Mouse (Mus musculus) embryonic fibroblast, embryonic 13.5 days (primary cell): ENCODE results near the gene Trex1. TPM values are rescaled to one million over a fixed set of nuclear protein-coding genes. Genes with fewer than 3 reads are reported as not detected.

Source experiments
- H3K27ac ChIP-seq: 2 replicates; pipeline ENCODE4 v1.5.1; 2012; ENCODE audit warnings: low read length, control low read depth, inconsistent platforms; ENCODE audit not compliant: insufficient read depth
- H3K4me1 ChIP-seq: 2 replicates; pipeline ENCODE4 v1.6.1; 2011; ENCODE audit warnings: low read length; ENCODE audit not compliant: control insufficient read depth, insufficient read depth
- H3K4me3 ChIP-seq: 2 replicates; pipeline ENCODE4 v1.5.1; 2011; ENCODE audit warnings: mild to moderate bottlenecking, control low read depth, low read length; ENCODE audit not compliant: insufficient read depth
- CTCF ChIP-seq: IDR thresholded peaks from 2 replicates; pipeline ENCODE4 v1.5.1; 2011; ENCODE audit warnings: mild to moderate bottlenecking, control low read depth, low read length, moderate library complexity, borderline replicate concordance; ENCODE audit not compliant: insufficient read depth
- POLR2A ChIP-seq: IDR thresholded peaks from 2 replicates; pipeline ENCODE4 v1.6.1; 2011; ENCODE audit warnings: low read depth, mild to moderate bottlenecking, control low read depth, low read length, moderate library complexity
- polyA plus RNA-seq: library from polyadenylated mRNA; stranded (reverse); fragments of >200 nt; gene quantifications from 2 replicates; pipeline ENCODE4 v1.2.4, GENCODE M21; 2011; ENCODE audit warnings: low read depth; ENCODE audit not compliant: missing spikeins, insufficient read length

Gene Trex1
- polyA plus RNA-seq, 1 experiment: 8.2 TPM

- TF ChIP-seq CTCF (no peak), POLR2A (no peak)
- Histone ChIP-seq H3K27ac (no peak overlapping the region), H3K4me3 (no peak overlapping the region)
These were observed 32.3 kb upstream of the Trex1 start for GRCm38 (mm10) chr9:109091802-109092201.

GRCm38 (mm10) chr9:109090446-109090845, 30.9 kb upstream of the Trex1 start:
- TF ChIP-seq CTCF (no peak), POLR2A (no peak)
- no peak overlapping the region for H3K4me3 ChIP-seq
- no peak overlapping the region for H3K27ac ChIP-seq
- H3K4me1 ChIP-seq: no peaks in the 10 kb centered on the region

More at GRCm38 (mm10) chr9:109091802-109092201, 32.3 kb upstream of the Trex1 start:
- peaks cover 3% of the 10 kb centered on the region for H3K4me1 ChIP-seq

GRCm38 (mm10) chr9:109087987-109088386, 28.5 kb upstream of the Trex1 start:
- no peak for TF ChIP-seq CTCF
- 0 out of 2 replicates have a peak, but pooled peaks cover 2% of the 10 kb centered on the region for H3K4me1 ChIP-seq
- no peak overlapping the region for H3K27ac ChIP-seq
- no peak overlapping the region for H3K4me3 ChIP-seq

GRCm38 (mm10) chr9:109084922-109085321, 25.4 kb upstream of the Trex1 start:
- Histone ChIP-seq H3K4me3 (no peak overlapping the region), H3K4me1 (0 out of 2 replicates have a peak, but pooled peaks cover 3% of the 10 kb centered on the region), H3K27ac (no peak overlapping the region)
- TF ChIP-seq CTCF: no peak
- no peak for TF ChIP-seq POLR2A

- H3K4me1 ChIP-seq: 0 out of 2 replicates have a peak, but pooled peaks cover 3% of the 10 kb centered on the region
- no peak within 1 kb of the TSS for H3K27ac ChIP-seq
- TF ChIP-seq POLR2A (peak; percentile 92), CTCF (no peak)
- H3K4me3 ChIP-seq: peak within 1 kb of the TSS; percentile 73
These were observed 22.7 kb upstream of the Trex1 start, which contains the start of the genes Ccdc51 and Tma7 for GRCm38 (mm10) chr9:109082124-109082800. Ccdc51 (plus strand) TSS chr9:109082493. Tma7 (minus strand) TSS chr9:109082587.

GRCm38 (mm10) chr9:109081749-109082123, 22.2 kb upstream of the Trex1 start:
- TF ChIP-seq POLR2A (no peak), CTCF (no peak)
- Histone ChIP-seq H3K4me3 (peak overlapping the region; percentile 73), H3K4me1 (0 out of 2 replicates have a peak, but pooled peaks cover 3% of the 10 kb centered on the region), H3K27ac (no peak overlapping the region)

GRCm38 (mm10) chr9:109080516-109080915, 21.0 kb upstream of the Trex1 start:
- Histone ChIP-seq H3K4me1 (0 out of 2 replicates have a peak, but pooled peaks cover 3% of the 10 kb centered on the region), H3K27ac (no peak overlapping the region), H3K4me3 (no peak overlapping the region)
- TF ChIP-seq CTCF: no peak
- no peak for TF ChIP-seq POLR2A

GRCm38 (mm10) chr9:109073661-109074573, 14.4 kb upstream of the Trex1 start, which contains the start of gene Atrip:
Atrip (minus strand) TSS chr9:109074124.
- no peak within 1 kb of the TSS; the same call in 1 of the 2 replicates for H3K27ac ChIP-seq
- TF ChIP-seq CTCF (no peak), POLR2A (peak; percentile 87)
- H3K4me1 ChIP-seq: peaks cover 2% of the 10 kb centered on the region; the same call in 1 of the 2 replicates
- peak within 1 kb of the TSS; percentile 61 for H3K4me3 ChIP-seq

GRCm38 (mm10) chr9:109068095-109068735, 8.7 kb upstream of the Trex1 start:
- H3K4me1 ChIP-seq: no peaks in the 10 kb centered on the region
- TF ChIP-seq POLR2A: no peak
- TF ChIP-seq CTCF: no peak
- no peak overlapping the region for H3K4me3 ChIP-seq
- H3K27ac ChIP-seq: no peak overlapping the region
